Mouse (Mus musculus) cerebellum, adult 11-12 months (tissue): ENCODE measurements at regions not wholly inside any gene's neighbourhood (a gene's known extent, or its start where the extent isn't known, plus 50 kb on each side); places are given as distances from the start of the nearest gene placed in this dataset.

Source experiments
- DNase-seq: peaks from one replicate; pipeline ENCODE4 v3.0.0; 2022

DNA sequence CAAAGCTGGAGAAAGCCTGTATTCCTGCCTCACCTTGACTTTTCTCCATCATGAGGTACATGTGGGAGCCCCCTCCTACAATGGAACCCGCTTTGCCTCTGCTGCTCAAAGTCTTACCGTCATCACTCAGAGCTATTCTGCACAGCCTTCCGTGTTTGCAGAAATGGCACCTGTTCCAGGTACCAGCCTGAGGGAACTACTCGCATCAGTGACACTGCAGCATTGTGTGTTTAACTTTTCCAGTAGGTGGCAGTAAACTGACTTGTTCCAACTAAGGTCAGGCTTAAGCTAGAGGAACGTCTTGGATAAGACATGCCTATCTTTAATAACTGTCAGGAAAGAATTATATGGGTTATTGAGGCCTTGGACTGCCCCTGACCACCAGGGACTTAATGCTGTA, 71.4 kb downstream of the Fam173b start:
- DNase-seq: peak; percentile 25

DNA sequence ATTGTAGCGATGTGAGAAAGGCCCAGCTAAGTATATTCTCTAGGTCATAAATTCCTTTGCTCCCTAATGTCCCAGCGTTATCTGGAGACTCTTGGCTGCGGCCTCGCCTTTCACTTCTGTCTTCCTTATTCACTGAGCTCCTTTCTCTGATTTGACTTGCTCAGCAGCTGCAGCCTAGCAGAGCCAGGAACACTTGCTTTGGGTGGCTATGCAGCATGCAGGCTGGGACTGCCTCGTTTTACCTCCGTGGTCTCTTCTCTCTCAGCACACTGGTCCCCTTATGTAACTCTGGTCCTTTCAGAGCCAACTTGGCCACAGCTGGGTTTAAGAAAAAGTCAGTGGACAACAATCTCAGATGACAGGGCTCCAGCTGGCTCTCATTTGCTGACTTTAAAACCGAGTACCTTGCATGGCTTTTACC, 75.1 kb downstream of the Fam173b start:
- DNase-seq: no peak

DNA sequence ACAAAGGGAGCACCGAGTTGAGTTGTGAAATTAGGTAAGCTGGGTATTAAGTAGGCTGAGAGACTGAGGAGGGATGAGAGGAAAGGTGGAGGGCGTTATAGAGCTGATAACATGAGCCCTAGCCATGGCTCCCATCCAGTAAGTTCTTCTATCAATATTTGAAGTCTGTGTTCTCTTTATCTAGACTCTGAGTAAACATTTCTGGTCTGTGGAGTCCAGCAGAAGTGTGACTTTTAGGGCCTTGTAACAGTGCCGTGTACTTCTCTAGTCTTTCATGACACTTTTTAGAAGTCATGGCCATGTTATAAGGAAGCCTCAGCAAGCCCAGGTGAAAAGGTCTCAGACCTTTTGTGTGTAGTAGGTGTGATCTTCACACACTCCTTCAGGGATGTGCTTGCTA, 91.5 kb downstream of the Fam173b start:
- no peak for DNase-seq

DNA sequence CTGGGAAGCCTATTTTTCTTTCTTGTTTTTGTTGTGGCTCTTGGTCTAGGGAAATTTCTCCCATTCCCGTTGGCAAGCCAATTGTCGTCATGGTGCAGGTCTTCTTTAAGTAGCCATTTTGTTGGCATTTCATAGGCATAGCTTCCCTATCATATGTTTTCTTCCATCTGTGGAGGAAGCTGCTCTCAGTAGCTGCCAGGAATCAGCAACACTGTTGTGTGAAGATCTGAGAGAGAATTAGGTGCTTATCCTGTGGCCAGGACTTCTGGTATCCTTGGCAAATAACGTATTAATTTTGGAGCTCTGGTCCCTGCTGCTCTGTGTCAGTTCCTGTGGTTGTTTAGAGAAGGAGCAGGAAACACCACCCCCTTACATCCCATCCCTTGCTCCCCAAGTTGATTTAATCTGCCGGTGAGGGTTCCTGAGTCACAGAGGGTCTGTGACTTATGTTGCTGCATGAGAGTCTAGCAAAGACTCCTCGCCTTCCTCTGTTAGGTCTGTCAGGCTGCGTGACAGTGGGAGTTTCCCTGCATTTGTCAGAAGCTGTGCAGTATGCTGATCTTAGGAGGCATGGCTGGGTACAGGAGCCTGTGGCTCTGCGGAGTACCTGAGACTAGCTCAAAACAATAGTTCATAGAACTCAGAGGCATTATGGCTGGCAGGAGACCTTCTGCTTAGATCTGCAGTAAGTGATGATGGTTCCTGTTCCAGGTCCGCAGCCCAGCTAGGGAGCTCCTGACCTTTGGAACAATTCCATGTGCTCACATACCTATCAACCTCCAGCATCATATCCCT, 93.4 kb downstream of the Fam173b start:
- DNase-seq: peak; percentile 35

DNA sequence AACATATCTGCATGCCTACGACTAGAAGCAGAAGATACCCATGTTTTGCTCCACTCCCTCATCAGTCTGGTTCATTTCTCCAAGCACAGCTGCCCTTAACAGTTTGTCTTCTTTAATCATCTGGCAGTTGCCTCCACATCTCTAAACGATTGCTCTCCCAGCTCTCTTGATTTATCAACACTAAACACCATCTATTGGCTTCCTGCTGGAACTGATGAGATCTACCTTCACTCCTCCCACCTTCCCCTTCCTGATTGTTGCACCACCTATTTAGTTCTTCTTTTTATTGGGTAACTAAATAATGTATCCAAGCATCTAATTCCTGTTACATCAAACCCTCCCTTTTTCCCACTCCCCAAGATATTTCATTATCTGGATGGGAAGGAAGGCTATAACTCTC, 101.7 kb downstream of the Fam173b start:
- no peak for DNase-seq

DNA sequence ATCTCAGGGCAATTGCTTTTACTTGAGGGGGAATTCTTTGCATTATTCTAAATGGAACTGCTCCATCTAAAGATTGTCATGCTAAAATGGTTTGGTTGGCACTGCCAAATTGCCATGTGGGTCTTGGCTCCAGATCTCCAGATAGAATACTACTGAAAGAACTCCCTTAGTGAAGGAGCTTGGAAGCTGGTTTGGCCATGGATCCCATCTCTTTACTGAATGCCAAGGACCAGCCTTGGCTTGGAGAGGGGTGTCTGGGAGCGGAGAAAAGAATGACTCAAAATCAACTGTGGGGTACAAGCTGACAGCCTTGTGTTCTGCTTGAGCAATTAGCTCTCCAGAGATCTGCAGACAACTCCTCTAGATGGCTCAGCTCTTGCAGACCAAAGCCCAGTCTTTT, 105.8 kb downstream of the Fam173b start:
- DNase-seq: no peak

DNA sequence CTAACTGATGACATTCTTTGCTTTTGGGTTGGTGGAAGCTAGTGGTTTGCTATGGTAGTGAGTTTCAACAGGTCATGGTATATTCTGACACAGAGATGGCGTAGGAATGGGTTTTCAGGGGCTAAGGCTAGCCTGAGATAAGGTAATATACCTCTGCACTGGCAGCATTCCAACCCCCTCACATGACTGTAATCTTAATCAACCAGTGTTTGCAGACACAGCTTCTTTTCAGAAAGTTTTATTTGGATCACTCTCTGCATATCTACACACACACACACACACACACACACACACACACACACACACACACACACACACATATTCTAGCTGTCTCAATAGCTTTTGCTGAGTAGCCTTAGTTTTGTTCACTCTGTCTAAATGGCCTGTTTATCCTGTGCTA, 119.4 kb downstream of the Fam173b start:
- no peak for DNase-seq

DNA sequence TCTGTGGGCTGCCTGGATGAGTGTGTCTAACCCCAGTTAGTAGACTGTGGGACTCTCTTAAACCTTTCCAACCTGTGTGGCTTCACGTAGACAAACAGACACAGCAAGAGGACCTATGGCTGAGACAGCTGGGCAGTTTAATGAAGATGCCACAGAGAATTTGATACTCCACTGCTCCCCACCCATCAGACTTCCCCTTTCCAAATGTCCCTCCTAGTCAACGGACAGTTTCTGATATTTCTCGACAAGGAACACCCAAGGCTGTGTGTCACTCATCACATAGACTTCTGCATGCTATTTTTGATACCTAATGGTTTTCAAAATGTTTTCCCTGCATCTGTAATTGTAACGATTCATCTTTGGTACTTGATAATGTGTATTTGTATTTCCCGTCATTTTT, 120.8 kb downstream of the Fam173b start:
- DNase-seq: no peak

DNA sequence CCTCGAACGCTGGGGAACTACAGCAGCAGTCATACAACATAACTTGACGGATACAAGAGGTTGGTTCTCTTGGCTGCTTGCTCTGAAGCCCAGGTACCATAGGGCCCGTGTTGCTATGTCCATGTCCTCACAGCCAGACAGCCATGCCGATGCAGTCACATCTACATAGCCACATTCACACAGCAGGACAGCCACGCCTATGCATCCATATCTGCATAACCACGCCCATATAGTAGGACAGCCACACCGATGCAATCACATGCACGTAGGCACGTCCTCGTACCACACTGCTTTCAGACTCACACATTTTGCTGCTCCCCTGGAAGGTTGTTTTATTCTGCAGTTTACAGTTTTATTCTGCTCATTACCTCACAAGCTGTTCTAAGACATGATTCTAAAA, 122.6 kb downstream of the Fam173b start:
- no peak for DNase-seq

DNA sequence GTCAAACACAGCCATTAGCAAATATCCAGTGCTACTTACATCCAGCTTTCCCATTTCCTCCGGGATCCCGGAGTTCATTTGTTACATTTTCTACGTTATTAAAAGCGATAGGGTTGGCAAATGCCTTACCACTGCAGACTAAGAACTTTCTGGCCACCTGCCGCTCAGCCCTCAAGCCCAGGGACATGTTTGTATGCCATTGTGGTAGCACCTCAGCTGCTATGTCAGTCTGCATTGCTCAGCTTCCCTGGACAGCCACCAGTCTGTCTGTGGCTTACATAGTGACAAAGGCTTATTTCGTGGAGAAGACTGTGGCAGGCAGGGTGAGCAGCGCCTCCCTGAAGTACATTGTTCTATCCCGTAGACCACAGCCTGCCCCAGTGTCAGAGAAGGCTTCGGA, 127.5 kb downstream of the Fam173b start:
- DNase-seq: no peak

DNA sequence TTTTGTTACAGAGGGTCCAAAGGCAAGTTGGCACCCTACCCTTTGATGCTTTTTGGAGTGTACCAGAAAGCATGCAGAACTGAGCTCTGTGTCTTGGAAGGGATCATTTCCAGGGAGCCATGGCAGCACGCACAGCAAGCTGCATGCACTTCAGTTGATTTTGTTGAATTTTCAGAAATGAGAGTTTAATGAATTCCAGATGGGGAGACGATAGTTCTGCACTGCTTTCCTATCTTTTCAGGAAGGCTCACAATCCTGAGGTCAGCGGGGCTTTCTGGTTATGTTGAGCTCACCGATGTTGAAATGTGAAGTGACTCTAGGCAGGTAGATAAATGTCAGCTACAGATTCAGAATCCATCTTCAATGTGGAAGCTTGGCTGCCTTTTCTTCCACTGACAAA, 140.0 kb downstream of the Fam173b start:
- DNase-seq: no peak

DNA sequence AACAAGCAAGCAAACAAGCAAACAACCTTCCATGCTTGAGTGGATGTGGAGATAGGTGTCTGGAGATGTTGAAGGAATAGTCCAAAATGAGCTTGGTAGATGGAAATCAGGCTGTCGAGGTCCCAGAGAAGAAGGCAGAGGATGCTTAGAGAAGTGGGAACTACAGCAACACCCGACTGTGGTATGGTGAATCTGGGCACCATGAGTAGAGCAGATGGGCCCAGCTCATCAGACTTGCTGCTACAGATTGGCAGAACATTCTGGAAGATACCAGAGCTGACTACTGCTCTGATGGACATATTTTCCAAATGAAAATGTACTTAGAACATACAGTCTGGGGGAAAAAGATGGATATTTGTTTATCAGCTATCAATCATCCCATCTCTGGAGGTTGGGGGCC, 142.9 kb downstream of the Fam173b start:
- DNase-seq: no peak

DNA sequence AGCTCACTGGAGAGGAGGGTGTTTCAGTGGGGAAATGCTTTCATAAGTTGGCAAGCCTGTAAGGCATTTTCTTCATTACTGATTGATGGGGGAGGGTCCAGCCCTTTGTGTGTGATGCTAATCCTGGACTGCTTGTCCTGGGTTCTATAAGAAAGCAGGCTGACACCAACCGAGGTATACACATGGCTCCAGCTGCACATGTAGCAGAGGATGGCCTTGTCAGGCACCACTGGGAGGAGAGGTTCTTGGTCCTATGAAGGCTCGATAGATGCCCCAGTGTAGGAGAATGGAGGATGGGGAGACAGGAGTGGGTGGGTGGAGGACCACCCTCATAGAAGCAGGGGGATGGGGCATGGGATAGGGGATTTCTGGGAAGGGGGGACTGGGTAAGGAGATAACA, 151.0 kb downstream of the Fam173b start:
- no peak for DNase-seq

DNA sequence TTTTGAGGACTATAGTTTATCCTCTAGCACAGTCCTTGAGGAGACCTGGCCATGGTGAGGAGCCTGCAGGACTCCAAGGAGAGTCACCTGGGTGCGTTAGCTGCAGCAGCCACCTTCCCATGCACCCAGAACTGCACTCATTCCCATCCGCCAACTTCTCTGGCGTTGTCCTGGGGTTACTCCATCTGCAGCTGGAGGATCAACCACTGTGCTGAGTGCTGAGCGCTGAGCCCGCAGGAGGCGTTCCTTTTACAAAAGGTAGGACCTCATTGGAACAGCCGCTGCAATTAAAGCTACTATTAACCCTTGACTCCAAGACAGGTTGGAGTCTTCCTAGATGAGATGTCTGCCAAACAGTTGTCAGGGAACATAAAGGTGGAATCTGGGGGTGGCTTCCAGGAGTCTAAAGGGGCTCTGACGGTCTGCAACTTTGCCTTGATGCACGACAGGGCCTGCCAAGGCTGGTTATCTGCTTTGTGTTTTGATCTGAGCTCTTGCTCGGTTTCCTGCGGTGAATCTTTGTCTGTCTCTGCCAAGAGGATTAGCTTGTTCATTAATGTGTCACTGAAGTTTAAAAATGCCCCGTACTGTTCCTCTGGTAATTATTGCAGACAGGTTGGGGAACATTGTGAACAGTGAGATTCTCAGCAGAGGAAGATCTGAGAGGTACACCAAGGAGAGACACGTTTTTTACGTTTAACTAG, 152.1 kb downstream of the Fam173b start:
- DNase-seq: peak; percentile 13

DNA sequence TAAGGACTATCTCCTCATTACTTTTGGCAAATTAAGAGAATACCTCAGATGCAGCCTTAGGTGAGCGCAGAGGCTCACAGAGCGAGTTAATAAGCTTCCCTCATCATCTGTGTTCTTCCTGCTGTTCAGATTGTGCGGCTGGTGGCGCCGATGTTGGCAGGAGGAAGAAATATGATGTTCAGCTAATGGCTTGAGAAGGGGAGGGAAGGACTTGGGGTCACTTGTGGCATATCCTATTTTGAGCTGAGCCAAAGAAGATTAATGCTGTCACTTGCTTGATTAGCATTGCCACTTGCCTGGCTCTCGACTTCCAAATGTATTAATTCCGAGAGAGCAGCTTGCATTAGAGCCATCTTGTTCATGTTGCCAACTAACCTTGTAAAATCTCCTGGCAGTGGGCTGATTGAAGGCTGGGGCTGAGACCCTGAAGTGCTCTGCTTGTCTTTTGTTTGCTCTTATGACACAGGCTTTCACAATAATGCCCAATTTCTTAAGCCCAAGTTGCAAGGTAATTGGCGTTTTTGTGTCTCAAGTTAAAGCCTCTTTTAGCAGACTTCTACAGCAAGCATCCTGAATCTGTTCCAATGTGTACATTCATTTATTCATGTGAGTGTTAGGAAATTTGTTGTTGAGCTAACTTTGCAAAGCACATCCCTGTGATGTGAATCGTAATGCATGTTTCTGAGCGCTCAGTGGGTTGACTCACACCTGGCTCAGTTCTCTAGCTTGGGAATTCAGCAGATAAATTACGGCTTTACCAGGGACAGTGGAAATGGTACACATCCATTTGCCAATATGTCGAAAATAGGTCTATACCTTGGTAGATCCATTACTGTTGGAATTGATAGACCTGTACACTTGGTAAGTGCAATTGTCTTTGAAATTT, 167.6 kb downstream of the Fam173b start:
- no peak for DNase-seq

DNA sequence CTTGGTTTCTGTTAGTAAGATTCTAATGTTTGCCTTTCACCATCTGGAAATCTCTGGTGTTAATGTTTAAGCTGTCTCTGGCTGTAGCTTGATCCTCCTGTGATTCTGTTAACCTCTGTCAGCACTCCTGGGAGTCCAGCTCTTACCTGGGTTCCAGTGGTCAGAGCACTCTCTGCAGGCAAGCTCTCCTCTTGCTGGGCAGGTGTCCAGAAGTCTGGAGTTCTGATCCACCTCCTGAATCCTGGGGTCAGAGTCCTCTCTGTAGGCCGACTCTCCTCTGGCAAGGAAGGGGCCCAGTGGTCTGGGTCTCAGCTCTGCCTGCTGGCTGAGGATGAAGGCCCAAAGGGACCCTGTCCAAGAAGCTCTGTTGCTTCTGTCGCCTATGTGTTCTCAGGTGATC, 181.4 kb downstream of the Fam173b start:
- no peak for DNase-seq

DNA sequence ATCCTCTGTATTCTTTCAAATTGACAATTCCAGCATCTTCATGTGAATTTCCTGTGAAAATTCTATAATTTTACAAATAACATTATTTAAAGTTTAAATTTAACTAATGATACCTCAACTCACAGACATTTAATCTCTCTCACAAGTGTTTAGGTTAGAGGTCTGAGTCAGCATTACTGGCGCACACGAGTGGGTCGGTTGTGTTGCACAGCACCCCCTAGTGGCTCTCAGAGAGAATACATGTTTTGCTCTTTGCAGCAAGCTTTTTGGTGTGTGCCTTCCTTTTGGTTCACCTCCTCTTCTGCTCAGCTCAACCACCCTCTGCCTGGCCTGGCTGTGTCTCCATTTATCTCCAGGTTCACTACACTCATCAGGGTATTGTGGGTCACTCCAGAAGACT, 183.4 kb downstream of the Fam173b start:
- DNase-seq: no peak

DNA sequence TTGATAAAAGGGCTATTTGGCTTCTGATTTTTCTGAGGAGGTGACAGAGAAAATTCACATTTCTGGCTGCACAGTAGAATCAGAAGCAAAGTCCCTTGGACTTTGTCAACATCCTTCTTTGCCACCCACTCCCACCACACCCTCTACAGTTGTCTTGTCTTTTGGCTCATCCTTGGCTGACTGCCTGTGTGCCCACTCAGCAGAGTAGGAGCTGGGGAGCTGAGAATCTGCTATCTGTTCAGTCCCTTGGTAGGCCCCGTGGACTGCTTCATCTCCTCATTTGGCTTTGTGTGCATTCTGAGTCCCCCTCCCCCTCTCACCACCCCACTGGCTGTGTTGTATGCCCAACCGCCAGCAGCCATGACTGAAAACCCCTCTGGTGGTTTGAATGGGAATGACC, 197.2 kb downstream of the Fam173b start:
- DNase-seq: no peak

DNA sequence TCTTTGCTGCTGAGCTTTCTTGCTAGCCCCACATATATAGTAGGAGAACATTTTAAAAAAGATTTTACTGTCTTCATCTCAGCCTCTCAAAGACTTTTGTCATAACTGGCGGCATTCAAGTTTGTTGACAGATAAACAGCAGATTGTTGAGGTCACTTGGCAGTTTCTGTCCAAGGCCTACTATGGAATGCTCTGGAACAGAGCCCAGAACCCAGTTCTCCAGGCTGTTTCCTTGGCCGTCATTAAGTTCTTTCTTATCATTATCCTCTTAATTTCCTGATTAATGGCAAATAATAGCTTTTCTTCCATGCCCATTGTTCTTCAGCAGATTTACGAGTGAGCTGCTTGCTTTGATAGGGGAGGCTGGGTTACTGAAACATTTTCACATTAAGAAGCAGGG, 203.9 kb downstream of the Fam173b start:
- DNase-seq: peak; percentile 21

DNA sequence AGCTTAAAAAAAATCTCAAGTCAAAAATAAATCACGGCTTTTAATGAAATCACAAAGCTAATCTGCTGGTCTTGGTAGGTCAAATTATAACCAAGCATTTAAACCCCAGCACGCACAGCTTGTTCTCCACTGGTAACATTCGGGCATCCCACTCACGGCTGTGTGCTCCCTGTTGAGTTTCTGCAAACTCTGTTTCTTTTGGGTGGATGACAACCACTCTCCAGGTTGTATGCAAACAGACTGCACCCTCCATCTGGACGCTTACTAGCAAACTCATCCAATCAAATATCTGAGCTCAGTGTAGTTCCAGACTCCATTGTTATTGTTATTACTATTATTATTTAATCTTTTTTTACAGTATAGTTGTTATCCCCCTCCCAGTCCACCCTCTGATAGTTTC, 213.9 kb downstream of the Fam173b start:
- DNase-seq: no peak

DNA sequence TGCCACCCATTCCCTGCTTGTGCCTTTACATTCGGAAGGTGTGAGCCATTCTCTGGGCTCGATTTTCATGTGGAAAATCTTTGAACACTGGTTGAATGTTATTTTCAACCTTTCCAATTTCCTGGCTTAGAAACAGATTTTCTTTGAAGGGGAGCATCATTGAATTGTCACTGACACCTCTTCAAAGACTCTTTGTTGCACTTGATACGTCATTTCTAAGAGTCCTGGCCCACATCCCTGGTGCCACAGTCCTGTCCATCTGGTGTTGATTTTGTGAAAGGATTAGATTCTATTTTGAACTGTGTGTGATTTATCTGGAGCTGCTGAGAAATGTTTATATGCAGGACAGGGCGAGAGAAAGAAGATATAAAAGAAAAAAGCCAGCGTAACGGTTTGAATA, 217.6 kb downstream of the Fam173b start:
- peak; percentile 50 for DNase-seq

DNA sequence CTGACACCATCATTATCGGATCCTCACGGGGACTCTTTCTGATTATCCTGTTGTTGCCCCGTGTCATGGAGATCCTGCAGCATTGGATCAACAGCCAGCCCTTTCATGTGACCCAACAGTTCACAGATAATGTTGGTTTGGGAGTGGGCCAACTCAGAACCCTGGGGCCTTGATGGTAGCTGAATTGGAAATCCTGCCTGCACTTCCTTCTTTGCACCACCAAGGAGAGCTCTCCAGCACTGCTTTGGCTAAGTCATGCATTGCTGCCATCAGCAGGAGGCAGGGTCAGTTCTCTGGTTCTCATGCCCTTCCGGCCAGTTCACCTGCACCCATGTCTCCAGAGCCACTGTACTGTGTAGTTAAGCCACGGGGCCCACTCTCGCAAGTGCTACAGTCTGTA, 225.6 kb downstream of the Fam173b start:
- no peak for DNase-seq

DNA sequence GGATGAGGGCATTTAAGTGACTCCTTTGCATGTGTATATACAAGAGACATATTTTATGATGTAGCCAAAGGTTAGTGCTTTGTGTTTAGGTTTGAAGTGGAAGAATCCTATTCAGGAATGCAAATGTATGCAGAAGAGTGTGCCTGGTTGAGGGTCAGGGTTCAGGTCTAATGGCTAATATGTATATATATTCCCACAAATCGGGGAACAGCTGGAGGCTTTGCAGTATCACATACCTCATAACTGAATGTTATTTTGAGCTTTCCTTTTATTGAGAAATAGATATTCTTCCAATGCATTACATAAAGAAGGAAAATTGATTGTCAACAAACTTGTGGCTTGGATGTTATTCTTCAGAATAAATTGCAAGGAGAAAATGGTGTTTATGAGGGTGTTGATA, 239.9 kb downstream of the Fam173b start:
- no peak for DNase-seq

DNA sequence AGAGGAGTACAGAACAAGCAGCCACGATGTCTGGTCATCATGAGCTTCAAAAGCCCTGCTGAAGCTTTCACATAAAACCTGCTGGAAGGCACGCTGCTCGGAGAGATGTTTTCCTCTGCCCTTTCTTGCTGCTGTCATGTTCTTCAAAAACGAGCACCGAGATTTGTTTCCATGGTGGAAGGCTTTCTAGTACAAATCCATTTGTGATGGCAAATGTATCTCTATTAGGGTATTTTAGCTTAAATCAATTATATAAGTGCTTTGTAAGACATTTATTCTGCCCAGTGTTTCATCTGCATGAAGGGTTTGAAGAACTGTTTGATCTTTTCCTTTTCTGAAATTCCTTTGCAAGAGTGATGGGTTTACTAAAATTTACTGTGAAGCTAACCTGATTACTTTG, 253.1 kb downstream of the Fam173b start:
- no peak for DNase-seq
